Mouse (Mus musculus) left cerebral cortex, postnatal 14 days (tissue): ENCODE measurements around the gene Tdpoz4. TPM values are rescaled to one million over a fixed set of nuclear protein-coding genes. Genes with fewer than 3 reads are reported as not detected.
"Not testable (repeated sequence)": the region's sequence is repeated elsewhere in the genome, so short reads cannot be mapped to it uniquely, and the experiment has no call there.

Source experiments
- DNase-seq, 2 experiments: peaks; one replicate each; pipeline ENCODE4 v3.0.0; 2021 to 2022; ENCODE audit warnings: low spot score in 2 of 2, mixed read lengths in 1 of 2
- intact Hi-C: fragments of 180-260 bp; cut with DNase I; formaldehyde crosslinking; loops from one replicate; pipeline ENCODE4 v1.15.1; 2025
- long read RNA-seq, 2 experiments: library from polyadenylated mRNA; stranded (forward); transcript quantifications; one replicate each; pipeline ENCODE4 v2.0.0; 2021
- total RNA-seq, 2 experiments: library from RNA; stranded (reverse); gene quantifications; 2 replicates each; pipeline ENCODE4 v1.2.3; 2021

Gene Tdpoz4
- not detected for total RNA-seq
- long read RNA-seq, experiment 1, result 0 reads
- long read RNA-seq, experiment 2, result 0 reads

GRCm38 (mm10) chr3:93796098-93796497 is at the start of gene Tdpoz4:
Gene Tdpoz4 (plus strand): TSS chr3:93796398.
- DNase-seq, intact Hi-C loops: not testable (repeated sequence)

GRCm38 (mm10) chr3:93754022-93754421 is 42.2 kb upstream of the Tdpoz4 start:
- intact Hi-C loops, DNase-seq: not testable (repeated sequence)

- intact Hi-C loops, DNase-seq: not testable (repeated sequence)
These were observed 23.5 kb upstream of the Tdpoz4 start, which contains the start of gene Gm5773 for GRCm38 (mm10) chr3:93772700-93773099. Gene Gm5773 (plus strand): TSS chr3:93773000.

GRCm38 (mm10) chr3:93813341-93813740 is 17.1 kb downstream of the Tdpoz4 start:
- intact Hi-C loops, result not testable (repeated sequence)
- DNase-seq, result peak in 1 of 2 experiments; percentile 3

- DNase-seq, intact Hi-C loops: not testable (repeated sequence)
These were observed 29.5 kb downstream of the Tdpoz4 start, which contains the start of gene Tdpoz3 for GRCm38 (mm10) chr3:93825720-93826119. Gene Tdpoz3 (plus strand): TSS chr3:93826020.

Other genes starting within 250 kb of the Tdpoz4 start
- gene S100a10, start 241.3 kb upstream of the Tdpoz4 start, total RNA-seq, result 10 to 100 TPM; 35.8 to 37.2 TPM
- gene Tdpoz2, start 143.7 kb upstream of the Tdpoz4 start, total RNA-seq, result not detected
- gene Tdpoz1, start 120.1 kb upstream of the Tdpoz4 start, total RNA-seq, result not detected
- gene Gm37596, start 103.3 kb upstream of the Tdpoz4 start, total RNA-seq, result not detected
- gene Gm5773, start 23.4 kb upstream of the Tdpoz4 start, total RNA-seq, result not detected
- not detected for gene Tdpoz3, start 29.6 kb downstream of the Tdpoz4 start, total RNA-seq
- gene Gm9117, start 147.1 kb downstream of the Tdpoz4 start, total RNA-seq, result not detected
- not detected for gene Tdpoz5, start 164.9 kb downstream of the Tdpoz4 start, total RNA-seq